Mouse (Mus musculus): ENCODE results near the gene Tmem81.
"Not testable (repeated sequence)": the region's sequence is repeated elsewhere in the genome, so short reads cannot be mapped to it uniquely, and the experiment has no call there.

Gene Tmem81

DNA sequence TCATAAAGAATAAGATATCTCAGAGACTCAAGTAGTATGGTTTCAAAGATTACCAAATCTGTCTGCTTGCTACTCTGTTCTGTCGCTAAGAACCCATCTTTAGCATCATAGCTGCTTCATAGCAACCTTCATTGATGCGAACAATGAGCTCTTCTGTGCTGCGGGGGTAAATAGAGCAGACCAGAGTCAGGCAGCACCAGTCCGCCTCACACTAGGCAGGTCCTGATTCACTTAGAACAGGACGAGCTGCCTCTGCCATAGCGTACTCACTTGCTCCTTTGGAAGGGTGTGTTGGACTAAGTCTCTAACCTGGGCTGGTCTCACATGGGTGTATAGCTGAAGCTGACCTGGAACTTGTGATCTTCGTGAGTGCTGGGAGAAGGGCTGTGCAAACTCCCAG lies at the start of gene Tmem81:
Tmem81 (plus strand) TSS at position 173 of the 400 bp plus-strand sequence.
- DNase-seq (ENCODE audit: low spot score in 2 of 2) = no peak

DNA sequence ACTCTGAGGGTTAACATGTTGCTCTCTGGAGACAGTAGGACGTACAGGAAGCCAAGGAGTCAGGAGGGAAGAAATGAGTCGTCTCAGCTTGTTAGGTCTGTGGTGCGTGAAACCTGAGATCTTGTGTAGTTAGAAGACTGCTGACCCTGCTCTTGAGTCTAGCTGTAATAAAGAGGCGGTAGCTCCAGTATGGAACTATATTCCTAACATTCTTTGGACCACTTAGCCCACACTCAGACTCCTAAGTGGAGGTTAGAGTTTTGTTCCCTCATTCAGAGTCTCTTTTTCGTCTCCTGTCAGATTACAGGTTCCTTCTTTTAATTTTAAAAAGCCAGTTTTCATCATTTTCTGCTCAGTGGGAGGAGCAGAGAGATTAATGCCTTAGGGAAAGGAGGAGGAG lies 41.4 kb upstream of the Tmem81 start:
- DNase-seq (ENCODE audit: low spot score in 2 of 2) = no peak

DNA sequence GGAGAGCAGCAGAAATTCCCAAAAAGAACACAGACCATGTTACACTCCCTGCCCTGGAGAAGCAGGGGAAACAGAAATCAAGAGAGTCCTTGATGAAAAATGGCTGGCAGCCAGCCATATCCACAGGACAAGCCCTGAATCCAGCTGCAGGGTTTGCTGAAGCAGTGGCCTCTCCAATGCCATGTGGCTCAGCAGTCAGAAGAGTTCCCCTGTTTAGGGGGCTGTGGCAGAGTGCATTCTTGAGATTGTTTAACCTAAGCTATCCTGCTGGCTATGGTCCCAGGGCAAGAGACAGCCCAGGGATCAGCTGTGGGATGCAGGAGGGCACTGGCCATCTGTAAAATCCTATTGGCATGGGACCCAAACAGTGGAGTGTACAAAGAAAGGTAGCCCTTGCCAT lies 37.1 kb upstream of the Tmem81 start:
- DNase-seq (ENCODE audit: low spot score in 2 of 2) = no peak

DNA sequence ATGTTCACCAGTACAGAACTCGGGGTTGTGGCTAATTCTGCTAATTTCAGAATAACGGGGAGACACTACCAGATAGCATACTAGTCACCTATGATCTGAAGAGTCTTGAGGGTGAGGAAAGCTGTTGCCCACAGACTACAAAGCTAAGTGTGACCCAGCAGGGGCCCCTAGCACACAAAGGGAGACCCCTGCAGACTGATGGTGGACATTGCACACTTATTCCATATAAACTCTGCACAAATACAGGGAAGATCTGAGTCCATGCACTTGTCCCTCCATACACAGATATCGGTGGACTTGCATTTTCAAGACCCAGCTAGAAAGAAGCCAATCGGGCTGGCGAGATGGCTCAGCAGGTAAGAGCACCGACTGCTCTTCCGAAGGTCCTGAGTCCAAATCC lies 36.5 kb upstream of the Tmem81 start:
- DNase-seq (ENCODE audit: low spot score in 2 of 2) = no peak

GRCm38 (mm10) chr1:132470031-132470430 lies 36.0 kb upstream of the Tmem81 start:
- DNase-seq (ENCODE audit: low spot score in 2 of 2) = not testable (repeated sequence)

- no peak for DNase-seq (ENCODE audit: low spot score in 2 of 2)
Measured at GRCm38 (mm10) chr1:132471032-132471431, 35.0 kb upstream of the Tmem81 start.

DNA sequence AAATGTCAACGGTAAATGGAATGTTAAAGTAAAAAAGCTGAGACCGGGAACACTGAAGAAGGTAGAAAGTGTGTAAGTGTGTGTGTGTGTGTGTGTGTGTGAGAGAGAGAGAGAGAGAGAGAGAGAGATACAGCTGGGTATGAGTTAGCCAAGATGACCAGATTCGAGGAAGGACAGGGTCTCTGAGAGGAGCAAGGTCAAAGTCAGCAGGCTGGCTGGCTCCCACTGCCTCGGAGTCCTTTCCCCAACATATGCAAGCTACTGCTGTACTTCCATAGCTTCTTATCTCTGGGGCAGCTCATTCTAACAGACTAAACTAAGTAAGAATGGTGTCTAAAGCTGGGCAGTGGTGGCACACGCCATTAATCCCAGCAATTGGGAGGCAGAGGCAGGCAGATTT lies 34.5 kb upstream of the Tmem81 start:
- DNase-seq (ENCODE audit: low spot score in 2 of 2) = no peak

GRCm38 (mm10) chr1:132472537-132472936 lies 33.5 kb upstream of the Tmem81 start:
- DNase-seq (ENCODE audit: low spot score in 2 of 2) = no peak

DNA sequence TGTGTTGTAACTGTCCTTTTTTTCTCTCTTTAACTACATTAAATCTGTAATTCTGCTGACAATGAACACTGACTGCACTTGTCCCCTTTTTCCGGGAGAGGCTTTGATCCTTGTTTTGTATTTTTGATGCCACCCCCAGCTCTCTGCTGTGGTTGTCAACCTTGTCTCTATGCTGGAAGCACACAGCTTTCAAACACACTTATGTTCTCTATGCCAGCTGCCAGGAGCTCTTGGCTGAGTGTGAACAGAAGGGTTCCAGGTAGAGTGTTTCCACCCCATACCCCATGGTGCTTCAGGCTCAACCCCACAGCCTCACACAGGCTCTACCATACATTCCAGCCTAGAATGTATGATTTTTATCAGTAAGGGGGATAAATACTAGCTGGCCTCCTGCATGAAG lies 31.5 kb upstream of the Tmem81 start:
- DNase-seq (ENCODE audit: low spot score in 2 of 2) = no peak

DNA sequence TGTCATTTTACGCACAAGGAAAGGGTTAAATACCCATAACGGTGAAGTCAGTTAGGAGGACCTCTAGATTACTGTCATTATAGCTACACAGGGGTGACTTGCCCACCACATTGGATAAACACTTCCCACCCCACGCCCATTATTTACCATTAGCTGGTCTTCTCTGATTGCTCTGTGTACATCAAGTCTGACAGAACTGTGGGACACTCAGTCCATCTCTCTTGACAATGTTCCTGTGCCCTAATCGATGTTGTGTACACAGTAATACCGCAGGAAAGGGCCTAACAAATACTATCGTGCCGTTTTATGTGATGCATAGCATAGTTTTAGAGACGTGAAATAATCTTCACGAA lies 29.5 kb upstream of the Tmem81 start:
- no peak for DNase-seq (ENCODE audit: low spot score in 2 of 2)

- peak; percentile 78 to 94 for DNase-seq (ENCODE audit: low spot score in 2 of 2)
Measured at GRCm38 (mm10) chr1:132476928-132477691, 28.9 kb upstream of the Tmem81 start, which contains the start of gene Rbbp5. Gene Rbbp5, plus strand, starts transcription at chr1:132477365.

GRCm38 (mm10) chr1:132479438-132479837 lies 26.6 kb upstream of the Tmem81 start:
- no peak for DNase-seq (ENCODE audit: low spot score in 2 of 2)

DNA sequence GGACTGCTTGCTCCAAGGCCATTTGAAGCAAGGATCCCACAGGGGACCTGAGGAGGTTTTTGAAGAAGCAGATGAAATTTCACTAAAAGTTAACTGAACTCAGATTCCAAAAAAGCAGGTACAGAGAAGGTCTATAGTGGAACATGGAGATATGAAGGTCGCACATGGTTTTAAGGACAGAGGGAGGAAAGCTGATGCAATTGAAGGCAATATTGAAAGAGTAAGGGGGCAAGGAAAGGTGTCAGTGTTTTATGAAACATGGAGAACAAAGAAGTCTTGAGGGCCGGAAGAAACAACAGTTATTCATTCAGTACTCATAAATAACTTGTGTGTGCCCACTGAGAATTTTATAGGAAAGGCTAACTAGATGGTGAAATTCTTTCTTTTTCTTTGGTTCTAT lies 24.4 kb upstream of the Tmem81 start:
- no peak for DNase-seq (ENCODE audit: low spot score in 2 of 2)

- DNase-seq (ENCODE audit: low spot score in 2 of 2) = no peak
Measured at GRCm38 (mm10) chr1:132483234-132483633, 22.8 kb upstream of the Tmem81 start.

DNA sequence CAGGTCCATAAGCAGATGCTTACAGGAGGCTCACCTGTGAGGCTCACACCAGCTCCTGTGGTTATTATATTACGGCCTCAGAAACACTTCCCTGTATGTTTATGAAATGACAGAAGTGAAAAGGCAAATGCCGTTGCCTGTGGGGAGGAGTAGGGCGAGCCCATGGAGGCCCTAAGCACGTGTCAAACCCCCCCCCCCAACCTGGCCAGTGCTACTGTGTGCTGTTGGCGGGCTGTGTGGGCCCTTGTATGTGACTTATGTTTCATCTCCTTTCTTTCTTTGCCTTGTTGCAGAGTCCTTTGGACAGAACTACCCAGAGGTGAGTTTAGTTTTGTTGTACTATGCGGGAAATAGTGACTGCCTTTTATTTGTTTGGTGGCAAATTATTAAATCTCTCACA lies 22.3 kb upstream of the Tmem81 start:
- no peak for DNase-seq (ENCODE audit: low spot score in 2 of 2)

DNA sequence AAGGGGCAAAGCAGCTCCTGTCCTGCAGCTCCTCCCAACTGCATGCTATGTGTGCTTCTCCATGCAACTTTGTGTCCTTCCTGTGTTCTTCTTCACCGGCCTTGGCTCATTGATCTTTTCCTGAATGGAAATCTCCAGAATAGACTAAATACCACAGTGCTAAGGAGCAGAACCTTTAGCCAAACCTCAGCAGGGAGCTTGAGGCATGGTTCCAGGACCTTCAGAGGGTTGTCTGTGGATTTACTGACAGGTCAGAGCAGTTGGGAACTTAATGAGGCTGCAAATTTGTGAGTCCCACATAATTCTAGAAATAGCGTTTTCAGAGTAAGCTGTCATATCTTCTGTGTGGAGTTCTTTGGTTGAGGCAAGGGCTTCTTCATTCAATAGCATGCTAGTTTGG lies 5.5 kb upstream of the Tmem81 start:
- DNase-seq (ENCODE audit: low spot score in 2 of 2) = no peak

GRCm38 (mm10) chr1:132505155-132505554 lies 875 bp upstream of the Tmem81 start:
- DNase-seq (ENCODE audit: low spot score in 2 of 2) = no peak

GRCm38 (mm10) chr1:132506656-132507055 lies 626 bp downstream of the Tmem81 start:
- no peak for DNase-seq (ENCODE audit: low spot score in 2 of 2)

DNA sequence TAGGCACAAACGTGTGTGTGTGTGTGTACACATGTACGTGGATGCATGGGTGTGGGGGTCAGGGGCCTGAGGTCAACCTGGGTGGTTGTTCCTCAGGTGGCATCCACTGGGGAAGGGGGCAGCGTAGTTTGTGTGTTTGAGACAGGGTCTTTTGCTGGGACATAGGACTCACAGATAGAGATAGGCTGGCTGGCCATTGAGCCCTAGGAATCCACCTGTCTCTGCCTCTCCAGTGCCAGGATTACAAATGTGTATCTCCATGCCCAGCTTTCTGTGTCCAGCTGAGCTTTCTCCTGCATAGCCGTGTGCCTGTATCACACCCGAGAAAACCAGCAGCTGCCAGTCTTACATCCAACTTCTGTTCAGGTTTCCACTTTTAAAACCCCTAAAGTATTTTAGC lies 3.7 kb downstream of the Tmem81 start:
- no peak for DNase-seq (ENCODE audit: low spot score in 2 of 2)

- DNase-seq (ENCODE audit: low spot score in 2 of 2) = no peak
Measured at GRCm38 (mm10) chr1:132511521-132511920, 5.5 kb downstream of the Tmem81 start.

GRCm38 (mm10) chr1:132512106-132512505 lies 6.1 kb downstream of the Tmem81 start:
- DNase-seq (ENCODE audit: low spot score in 2 of 2) = no peak

DNA sequence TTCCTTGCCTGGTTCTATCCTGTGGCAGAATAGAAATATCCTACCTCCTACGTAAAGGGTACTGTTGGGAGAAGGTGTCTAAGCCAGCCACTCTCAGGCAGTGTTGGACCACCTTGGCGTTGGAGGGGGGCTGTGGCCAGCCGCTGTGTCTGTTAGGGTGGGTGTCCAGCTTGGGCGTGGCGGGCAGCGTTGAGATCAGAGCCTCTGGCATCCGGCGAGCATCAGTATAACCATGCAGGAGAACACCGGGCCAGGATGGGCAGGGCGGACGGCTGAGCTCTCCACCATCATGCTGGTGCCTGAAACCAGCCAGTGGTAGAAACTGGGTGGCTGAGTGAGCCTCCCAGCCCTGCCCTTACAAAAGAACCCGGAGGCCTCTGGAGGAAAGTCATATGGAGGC lies 9.3 kb downstream of the Tmem81 start:
- DNase-seq (ENCODE audit: low spot score in 2 of 2) = no peak

DNA sequence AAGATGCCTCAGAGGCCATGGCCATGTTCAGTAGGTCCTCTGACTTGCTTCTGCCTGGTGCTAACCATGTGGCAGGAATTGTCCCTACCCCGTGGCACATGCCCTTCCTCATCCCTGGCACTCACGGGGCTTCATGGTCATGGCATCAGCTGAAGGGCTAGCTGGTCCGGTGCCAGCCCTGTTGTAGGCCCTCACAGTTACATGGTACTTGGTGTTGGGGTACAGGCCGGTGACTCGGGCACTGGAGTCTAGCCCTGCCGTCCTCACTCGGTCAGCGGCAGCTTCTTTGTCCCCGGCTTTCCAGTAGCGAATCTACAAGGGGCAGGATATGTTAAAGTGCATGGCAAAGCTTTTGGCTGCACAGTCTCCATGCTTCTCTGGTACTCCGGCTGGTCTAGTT lies 10.7 kb downstream of the Tmem81 start:
- no peak for DNase-seq (ENCODE audit: low spot score in 2 of 2)

- DNase-seq (ENCODE audit: low spot score in 2 of 2) = no peak
Measured at GRCm38 (mm10) chr1:132518621-132519020, 12.6 kb downstream of the Tmem81 start.

All from urinary bladder, adult 18-20 months (tissue).